Mouse (Mus musculus): ENCODE results near the gene Lhfp. TPM values are rescaled to one million over a fixed set of nuclear protein-coding genes. Genes with fewer than 3 reads are reported as not detected.
"Not testable (repeated sequence)": the region's sequence is repeated elsewhere in the genome, so short reads cannot be mapped to it uniquely, and the experiment has no call there.

The Lhfp gene
- polyA plus RNA-seq, 1 experiment = 33.0 TPM

DNA sequence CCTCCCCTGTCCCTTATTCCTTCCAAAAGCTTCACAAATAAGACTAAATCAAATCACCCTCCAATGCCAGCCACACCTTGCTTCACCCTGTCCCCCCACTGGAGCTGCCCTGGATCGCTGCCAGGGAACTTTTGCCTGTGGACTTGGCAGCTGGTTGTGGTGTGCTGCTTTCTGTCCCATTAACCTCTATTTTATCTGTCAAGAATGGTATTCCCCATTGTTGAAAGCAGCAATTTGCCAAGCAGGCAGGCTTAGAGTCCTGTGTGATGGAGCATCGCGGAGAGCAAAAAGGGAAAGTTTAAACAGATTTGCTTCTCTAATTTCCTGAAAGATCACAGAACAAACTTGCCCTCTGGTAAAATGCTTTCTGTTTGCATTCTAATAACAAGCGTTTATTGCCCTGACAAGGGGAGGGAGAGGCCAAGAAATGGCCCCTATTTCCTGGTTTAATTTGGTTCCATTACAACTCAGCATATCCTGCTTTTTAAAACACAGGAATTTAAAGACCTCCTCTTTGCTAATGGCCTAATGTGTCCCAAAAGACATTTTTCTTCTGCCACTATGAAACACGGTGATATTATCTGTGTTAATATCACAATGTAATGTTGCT lies 212.0 kb downstream of the Lhfp start:
- Histone ChIP-seq H3ac (ENCODE audit: control insufficient read depth, insufficient read length, low read depth) (no peak overlapping the region), H3K79me3 (ENCODE audit: low read depth) (no peaks in the 10 kb centered on the region), H3K36me3 (ENCODE audit: control insufficient read depth, insufficient read depth) (no peaks in the 10 kb centered on the region), H3K27me3 (ENCODE audit: control insufficient read depth, insufficient read depth, insufficient read length) (no peaks in the 10 kb centered on the region), H3K79me2 (ENCODE audit: control insufficient read depth, insufficient read depth) (no peaks in the 10 kb centered on the region), H3K4me3 (ENCODE audit: insufficient read depth, poor library complexity, severe bottlenecking) (no peak overlapping the region)
- TF ChIP-seq CEBPB (IDR thresholded peaks at IDR 0.05; ENCODE audit: low read depth) = no peak

DNA sequence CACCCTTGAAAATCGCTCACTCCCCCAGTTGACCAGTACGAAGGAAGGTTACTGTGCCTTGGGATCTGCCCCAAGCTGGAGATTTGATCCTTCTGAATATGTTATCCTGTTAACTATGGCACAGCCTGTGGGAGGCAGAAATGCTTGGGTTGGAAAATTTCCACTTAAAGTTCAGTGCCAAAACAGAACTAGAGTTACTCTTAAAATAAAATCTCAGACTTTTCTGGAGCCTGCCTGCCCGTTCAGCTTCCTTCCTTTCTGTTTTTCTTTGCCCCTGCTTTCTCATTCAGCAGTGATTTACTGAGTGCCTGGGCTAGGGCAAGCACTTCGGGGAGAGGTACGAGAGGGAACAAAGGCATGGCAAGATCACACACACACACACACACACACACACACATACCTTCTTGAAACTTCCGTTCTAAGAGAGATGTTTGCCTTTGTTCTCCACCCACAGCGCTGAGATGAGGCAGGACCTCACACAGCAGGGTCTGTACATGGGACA lies 217.4 kb downstream of the Lhfp start:
- Histone ChIP-seq H3K27me3 (ENCODE audit: control insufficient read depth, insufficient read depth, insufficient read length) (no peaks in the 10 kb centered on the region), H3ac (ENCODE audit: control insufficient read depth, insufficient read length, low read depth) (no peak overlapping the region), H3K4me3 (ENCODE audit: insufficient read depth, poor library complexity, severe bottlenecking) (no peak overlapping the region), H3K79me2 (ENCODE audit: control insufficient read depth, insufficient read depth) (no peaks in the 10 kb centered on the region), H3K79me3 (ENCODE audit: low read depth) (no peaks in the 10 kb centered on the region), H3K36me3 (ENCODE audit: control insufficient read depth, insufficient read depth) (no peaks in the 10 kb centered on the region)
- TF ChIP-seq MAX (IDR thresholded peaks at IDR 0.05) = no peak
- TF ChIP-seq USF1 (IDR thresholded peaks at IDR 0.05; ENCODE audit: low read depth) = no peak
- TF ChIP-seq FOSL1 (IDR thresholded peaks at IDR 0.05; ENCODE audit: insufficient read depth, low read length, poor library complexity, severe bottlenecking) = no peak
- no peak for TF ChIP-seq MYOD1 (IDR thresholded peaks at IDR 0.05; ENCODE audit: control insufficient read depth, insufficient read length, low read depth)
- TF ChIP-seq CEBPB (IDR thresholded peaks at IDR 0.05; ENCODE audit: low read depth) = no peak
- TF ChIP-seq CTCF (IDR thresholded peaks at IDR 0.05; ENCODE audit: control insufficient read depth, insufficient read depth, insufficient read length) = no peak
- no peak for TF ChIP-seq MYOG (IDR thresholded peaks at IDR 0.05; ENCODE audit: control insufficient read depth, extremely low read depth, insufficient read length)

DNA sequence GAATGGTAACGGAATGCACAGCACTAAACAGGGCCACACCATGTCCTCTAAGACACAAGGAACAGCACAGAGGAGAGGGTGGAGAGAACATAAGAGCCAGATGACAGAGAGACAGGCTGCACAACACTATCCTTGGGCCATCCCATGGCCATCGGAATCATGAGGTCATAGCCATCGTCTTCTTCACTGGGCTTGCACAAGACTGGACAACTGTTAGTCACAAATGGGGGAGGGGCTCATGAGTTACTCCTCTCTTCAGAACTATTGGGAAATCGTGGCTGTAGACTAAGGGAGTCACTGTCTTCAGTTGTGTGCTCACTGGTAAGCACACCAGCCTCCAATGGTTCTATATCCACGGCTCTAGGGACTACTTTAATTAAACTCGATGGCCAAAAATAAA lies 224.8 kb downstream of the Lhfp start:
- H3K4me3 ChIP-seq (ENCODE audit: insufficient read depth, poor library complexity, severe bottlenecking) = no peak overlapping the region
- H3K27me3 ChIP-seq (ENCODE audit: control insufficient read depth, insufficient read depth, insufficient read length) = no peaks in the 10 kb centered on the region
- H3K79me3 ChIP-seq (ENCODE audit: low read depth) = no peaks in the 10 kb centered on the region
- H3ac ChIP-seq (ENCODE audit: control insufficient read depth, insufficient read length, low read depth) = no peak overlapping the region
- no peaks in the 10 kb centered on the region for H3K36me3 ChIP-seq (ENCODE audit: control insufficient read depth, insufficient read depth)
- no peak for TF ChIP-seq FOSL1 (IDR thresholded peaks at IDR 0.05; ENCODE audit: insufficient read depth, low read length, poor library complexity, severe bottlenecking)
- TF ChIP-seq USF1 (IDR thresholded peaks at IDR 0.05; ENCODE audit: low read depth) = no peak
- no peak for TF ChIP-seq MYOD1 (IDR thresholded peaks at IDR 0.05; ENCODE audit: control insufficient read depth, insufficient read length, low read depth)
- no peak for TF ChIP-seq MYOG (IDR thresholded peaks at IDR 0.05; ENCODE audit: control insufficient read depth, extremely low read depth, insufficient read length)
- no peaks in the 10 kb centered on the region for H3K79me2 ChIP-seq (ENCODE audit: control insufficient read depth, insufficient read depth)

DNA sequence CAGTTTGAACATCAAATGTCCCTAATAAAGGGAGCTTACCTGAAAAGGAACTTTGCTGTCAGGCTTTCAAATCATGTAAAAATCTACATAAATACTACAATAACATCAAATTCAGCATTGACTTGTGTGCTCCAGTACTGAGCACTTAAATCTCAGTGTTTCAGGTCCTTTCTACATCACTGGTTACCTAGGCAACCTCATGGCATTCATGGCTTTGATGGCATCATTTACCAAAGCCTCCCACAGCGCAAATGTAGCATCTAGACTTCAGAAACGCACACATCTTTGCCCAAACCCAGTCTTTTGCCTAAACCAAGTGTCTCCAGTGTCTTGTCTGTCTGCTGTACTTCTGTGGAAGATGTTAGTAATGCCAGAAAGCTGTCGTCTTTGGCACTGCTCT lies 225.7 kb downstream of the Lhfp start:
- Histone ChIP-seq H3K79me3 (ENCODE audit: low read depth) (no peaks in the 10 kb centered on the region), H3K79me2 (ENCODE audit: control insufficient read depth, insufficient read depth) (no peaks in the 10 kb centered on the region)

DNA sequence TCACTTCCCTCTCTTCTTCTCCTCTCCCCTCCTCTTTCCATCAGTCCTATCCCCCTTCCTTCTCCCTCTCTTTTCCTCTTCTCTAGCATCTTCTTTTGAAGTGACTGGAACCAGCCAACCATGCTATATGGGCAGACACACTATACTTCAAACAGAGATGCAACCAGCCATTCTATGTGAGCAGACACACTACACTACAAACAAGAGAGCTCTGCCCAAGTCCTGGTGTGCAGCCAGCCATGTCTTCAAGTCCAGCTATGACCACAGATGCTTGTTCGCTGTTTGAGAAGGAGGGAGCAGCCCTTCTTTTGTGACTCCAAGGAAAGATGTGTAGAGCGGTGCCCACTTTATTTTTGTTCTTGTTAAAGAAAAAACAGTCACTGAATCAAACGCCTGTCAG lies 231.9 kb downstream of the Lhfp start:
- no peaks in the 10 kb centered on the region for H3K36me3 ChIP-seq (ENCODE audit: control insufficient read depth, insufficient read depth)
- H3K4me3 ChIP-seq (ENCODE audit: insufficient read depth, poor library complexity, severe bottlenecking) = no peak overlapping the region
- H3K79me3 ChIP-seq (ENCODE audit: low read depth) = no peaks in the 10 kb centered on the region
- TF ChIP-seq CEBPB (IDR thresholded peaks at IDR 0.05; ENCODE audit: low read depth) = no peak
- TF ChIP-seq MYOG (IDR thresholded peaks at IDR 0.05; ENCODE audit: control insufficient read depth, extremely low read depth, insufficient read length) = no peak
- TF ChIP-seq MAX (IDR thresholded peaks at IDR 0.05) = no peak
- TF ChIP-seq CTCF (IDR thresholded peaks at IDR 0.05; ENCODE audit: control insufficient read depth, insufficient read depth, insufficient read length) = no peak
- TF ChIP-seq USF1 (IDR thresholded peaks at IDR 0.05; ENCODE audit: low read depth) = no peak
- no peak for TF ChIP-seq MYOD1 (IDR thresholded peaks at IDR 0.05; ENCODE audit: control insufficient read depth, insufficient read length, low read depth)
- no peak for TF ChIP-seq FOSL1 (IDR thresholded peaks at IDR 0.05; ENCODE audit: insufficient read depth, low read length, poor library complexity, severe bottlenecking)
- no peaks in the 10 kb centered on the region for H3K79me2 ChIP-seq (ENCODE audit: control insufficient read depth, insufficient read depth)
- H3K27me3 ChIP-seq (ENCODE audit: control insufficient read depth, insufficient read depth, insufficient read length) = no peaks in the 10 kb centered on the region
- no peak overlapping the region for H3ac ChIP-seq (ENCODE audit: control insufficient read depth, insufficient read length, low read depth)

More for the DNA sequence above, 225.7 kb downstream of the Lhfp start:
- H3ac ChIP-seq (ENCODE audit: control insufficient read depth, insufficient read length, low read depth) = no peak overlapping the region
- no peaks in the 10 kb centered on the region for H3K36me3 ChIP-seq (ENCODE audit: control insufficient read depth, insufficient read depth)
- H3K27me3 ChIP-seq (ENCODE audit: control insufficient read depth, insufficient read depth, insufficient read length) = no peaks in the 10 kb centered on the region
- no peak overlapping the region for H3K4me3 ChIP-seq (ENCODE audit: insufficient read depth, poor library complexity, severe bottlenecking)
- TF ChIP-seq CTCF (IDR thresholded peaks at IDR 0.05; ENCODE audit: control insufficient read depth, insufficient read depth, insufficient read length) (no peak), CEBPB (IDR thresholded peaks at IDR 0.05; ENCODE audit: low read depth) (no peak), MYOD1 (IDR thresholded peaks at IDR 0.05; ENCODE audit: control insufficient read depth, insufficient read length, low read depth) (no peak), MAX (IDR thresholded peaks at IDR 0.05) (no peak), FOSL1 (IDR thresholded peaks at IDR 0.05; ENCODE audit: insufficient read depth, low read length, poor library complexity, severe bottlenecking) (no peak), MYOG (IDR thresholded peaks at IDR 0.05; ENCODE audit: control insufficient read depth, extremely low read depth, insufficient read length) (no peak), USF1 (IDR thresholded peaks at IDR 0.05; ENCODE audit: low read depth) (no peak)

DNA sequence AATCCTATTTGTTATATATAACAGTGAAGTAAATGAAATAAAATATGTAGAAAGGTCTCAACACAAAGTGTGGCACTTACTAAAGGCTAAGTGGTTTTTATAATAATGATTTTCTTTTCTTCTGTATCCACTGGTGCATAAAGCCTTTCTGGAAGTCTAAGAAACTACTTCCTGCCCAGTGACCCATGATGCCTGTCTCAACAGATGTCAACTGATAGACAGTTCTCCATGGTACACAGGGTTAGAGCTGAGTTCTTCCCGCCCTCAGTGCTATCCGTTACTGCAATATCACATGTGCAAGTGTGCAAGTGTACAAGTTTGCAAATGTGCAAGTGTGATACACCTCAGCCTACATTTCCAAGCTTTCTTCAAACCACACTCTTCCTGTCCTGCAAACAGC lies 236.7 kb downstream of the Lhfp start:
- no peak overlapping the region for H3ac ChIP-seq (ENCODE audit: control insufficient read depth, insufficient read length, low read depth)
- TF ChIP-seq MYOG (IDR thresholded peaks at IDR 0.05; ENCODE audit: control insufficient read depth, extremely low read depth, insufficient read length) (no peak), MAX (IDR thresholded peaks at IDR 0.05) (no peak), CTCF (IDR thresholded peaks at IDR 0.05; ENCODE audit: control insufficient read depth, insufficient read depth, insufficient read length) (no peak), MYOD1 (IDR thresholded peaks at IDR 0.05; ENCODE audit: control insufficient read depth, insufficient read length, low read depth) (no peak), CEBPB (IDR thresholded peaks at IDR 0.05; ENCODE audit: low read depth) (no peak), USF1 (IDR thresholded peaks at IDR 0.05; ENCODE audit: low read depth) (no peak), FOSL1 (IDR thresholded peaks at IDR 0.05; ENCODE audit: insufficient read depth, low read length, poor library complexity, severe bottlenecking) (no peak)
- H3K79me2 ChIP-seq (ENCODE audit: control insufficient read depth, insufficient read depth) = no peaks in the 10 kb centered on the region
- H3K79me3 ChIP-seq (ENCODE audit: low read depth) = no peaks in the 10 kb centered on the region
- H3K36me3 ChIP-seq (ENCODE audit: control insufficient read depth, insufficient read depth) = no peaks in the 10 kb centered on the region
- no peak overlapping the region for H3K4me3 ChIP-seq (ENCODE audit: insufficient read depth, poor library complexity, severe bottlenecking)
- H3K27me3 ChIP-seq (ENCODE audit: control insufficient read depth, insufficient read depth, insufficient read length) = no peaks in the 10 kb centered on the region

DNA sequence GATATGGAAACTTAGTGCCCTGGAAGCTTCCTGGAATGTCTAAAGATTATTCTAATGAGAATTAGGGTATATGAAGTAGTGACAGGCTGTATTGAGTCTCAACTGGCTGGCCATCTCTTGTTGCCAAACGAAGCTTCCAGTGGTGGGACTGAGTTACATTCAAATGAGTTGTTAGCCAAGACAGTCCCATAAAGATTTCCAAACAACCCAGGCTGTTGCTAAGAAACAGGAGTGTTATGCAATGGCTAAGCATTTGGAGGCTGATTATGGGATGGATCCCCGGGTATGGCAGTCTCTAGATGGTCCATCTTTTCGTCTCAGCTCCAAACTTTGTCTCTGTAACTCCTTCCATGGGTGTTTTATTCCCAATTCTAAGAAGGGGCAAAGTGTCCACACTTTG lies 240.7 kb downstream of the Lhfp start:
- H3K79me3 ChIP-seq (ENCODE audit: low read depth); H3K79me2 ChIP-seq (ENCODE audit: control insufficient read depth, insufficient read depth); H3ac ChIP-seq (ENCODE audit: control insufficient read depth, insufficient read length, low read depth); H3K4me3 ChIP-seq (ENCODE audit: insufficient read depth, poor library complexity, severe bottlenecking); H3K27me3 ChIP-seq (ENCODE audit: control insufficient read depth, insufficient read depth, insufficient read length); H3K36me3 ChIP-seq (ENCODE audit: control insufficient read depth, insufficient read depth): not testable (repeated sequence)

Data from C2C12 (cell line).